Mouse (Mus musculus): ENCODE measurements around the gene Lin7b. TPM values are rescaled to one million over a fixed set of nuclear protein-coding genes. Genes with fewer than 3 reads are reported as not detected.
"Not testable (repeated sequence)": the region's sequence is repeated elsewhere in the genome, so short reads cannot be mapped to it uniquely, and the experiment has no call there.

The Lin7b gene
- polyA plus RNA-seq, 1 experiment, result 4.1 TPM

DNA sequence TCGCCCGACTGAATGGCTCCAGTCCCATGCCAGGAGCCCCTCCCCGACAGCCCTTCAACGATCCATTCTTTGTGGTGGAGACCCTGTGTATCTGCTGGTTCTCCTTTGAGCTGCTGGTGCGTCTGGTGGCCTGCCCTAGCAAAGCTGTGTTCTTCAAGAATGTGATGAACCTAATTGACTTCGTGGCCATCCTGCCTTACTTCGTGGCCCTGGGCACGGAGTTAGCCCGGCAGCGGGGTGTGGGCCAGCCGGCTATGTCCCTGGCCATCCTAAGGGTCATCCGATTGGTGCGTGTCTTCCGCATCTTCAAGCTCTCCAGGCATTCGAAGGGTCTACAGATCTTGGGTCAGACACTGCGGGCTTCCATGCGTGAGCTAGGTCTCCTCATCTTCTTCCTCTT is 38.6 kb upstream of the Lin7b start:
- no peaks in the 10 kb centered on the region for H3K36me3 ChIP-seq (replicated peaks; ENCODE audit: low read length)
- H3K4me3 ChIP-seq (replicated peaks), result no peak overlapping the region
- peaks cover 85% of the 10 kb centered on the region for H3K27me3 ChIP-seq (replicated peaks)
- peaks cover 49% of the 10 kb centered on the region for H3K4me1 ChIP-seq
- H3K9me3 ChIP-seq, result no peaks in the 10 kb centered on the region; the same call in 1 of the 2 replicates
- TF ChIP-seq GATA1 (IDR thresholded peaks at IDR 0.05; ENCODE audit: borderline replicate concordance, low read length) (no peak), FLI1 (IDR thresholded peaks at IDR 0.05; ENCODE audit: low read length) (no peak)

GRCm38 (mm10) chr7:45408351-45408750 is 38.0 kb upstream of the Lin7b start:
- TF ChIP-seq GATA1 (IDR thresholded peaks at IDR 0.05; ENCODE audit: borderline replicate concordance, low read length) (no peak), FLI1 (IDR thresholded peaks at IDR 0.05; ENCODE audit: low read length) (no peak)

DNA sequence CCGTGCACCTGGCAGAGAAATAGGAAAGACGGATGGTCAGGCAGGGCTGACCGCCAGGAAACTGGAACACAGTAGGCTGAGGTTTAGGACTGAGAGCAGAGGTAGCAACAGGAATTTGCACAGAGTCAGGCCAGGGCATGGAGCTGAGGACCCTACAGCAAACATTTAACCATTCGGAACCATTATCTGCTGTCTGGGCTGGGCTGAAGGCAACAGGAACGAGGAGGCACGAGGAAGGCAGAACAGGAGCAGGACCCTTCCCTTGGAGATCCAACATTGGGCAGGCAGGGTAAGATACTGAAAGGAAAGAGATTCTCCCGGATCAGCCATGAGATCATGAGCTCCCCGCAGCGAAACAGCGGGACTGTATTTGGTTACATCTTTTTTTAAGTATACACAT is 37.5 kb upstream of the Lin7b start:
- TF ChIP-seq GATA1 (IDR thresholded peaks at IDR 0.05; ENCODE audit: borderline replicate concordance, low read length) (no peak), FLI1 (IDR thresholded peaks at IDR 0.05; ENCODE audit: low read length) (no peak)
- peaks cover 78% of the 10 kb centered on the region for H3K27me3 ChIP-seq (replicated peaks)

More at GRCm38 (mm10) chr7:45408351-45408750, 38.0 kb upstream of the Lin7b start:
- Histone ChIP-seq H3K4me3 (replicated peaks) (no peak overlapping the region), H3K36me3 (replicated peaks; ENCODE audit: low read length) (no peaks in the 10 kb centered on the region), H3K27me3 (replicated peaks) (peaks cover 79% of the 10 kb centered on the region), H3K4me1 (peaks cover 43% of the 10 kb centered on the region), H3K9me3 (no peaks in the 10 kb centered on the region; the same call in 1 of the 2 replicates)

DNA sequence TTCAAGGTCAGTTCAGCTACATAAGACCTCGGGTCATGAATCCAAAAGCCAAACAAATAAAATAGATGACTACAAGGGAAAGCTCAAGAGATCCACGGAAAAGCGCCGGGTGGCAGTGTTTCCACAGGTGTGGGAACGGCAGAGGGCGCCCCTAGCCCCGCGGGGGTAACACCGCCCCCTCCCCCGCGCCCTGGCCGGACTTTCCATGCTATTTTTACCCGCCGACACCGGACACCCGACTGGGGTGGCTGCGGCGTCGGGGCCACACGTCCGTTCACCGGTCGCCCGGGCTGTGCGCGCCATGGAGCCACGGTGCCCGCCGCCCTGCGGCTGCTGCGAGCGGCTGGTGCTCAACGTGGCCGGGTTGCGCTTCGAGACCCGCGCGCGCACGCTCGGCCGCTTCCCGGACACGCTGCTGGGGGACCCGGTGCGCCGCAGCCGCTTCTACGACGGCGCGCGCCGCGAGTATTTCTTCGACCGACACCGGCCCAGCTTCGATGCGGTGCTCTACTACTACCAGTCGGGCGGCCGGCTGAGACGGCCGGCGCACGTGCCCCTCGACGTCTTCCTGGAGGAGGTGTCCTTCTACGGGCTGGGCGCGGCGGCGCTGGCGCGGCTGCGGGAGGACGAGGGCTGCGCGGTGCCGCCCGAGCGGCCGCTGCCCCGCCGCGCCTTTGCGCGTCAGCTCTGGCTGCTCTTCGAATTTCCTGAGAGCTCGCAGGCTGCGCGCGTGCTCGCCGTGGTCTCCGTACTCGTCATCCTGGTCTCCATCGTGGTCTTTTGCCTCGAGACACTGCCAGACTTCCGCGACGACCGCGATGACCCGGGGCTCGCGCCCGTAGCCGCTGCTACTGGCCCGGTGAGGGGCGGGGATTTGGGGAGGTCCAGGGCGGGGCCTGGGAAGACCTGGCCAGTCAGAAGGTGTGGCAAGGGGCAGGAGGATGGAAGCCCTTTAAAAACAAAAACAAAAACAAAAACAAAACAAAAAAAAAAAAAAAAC is 36.1 kb upstream of the Lin7b start:
- H3K4me3 ChIP-seq (replicated peaks), result peak overlapping the region; percentile 91
- peaks cover 3% of the 10 kb centered on the region; the same call in 1 of the 2 replicates for H3K9me3 ChIP-seq
- peaks cover 35% of the 10 kb centered on the region for H3K4me1 ChIP-seq
- peaks cover 81% of the 10 kb centered on the region for H3K27me3 ChIP-seq (replicated peaks)
- TF ChIP-seq GATA1 (IDR thresholded peaks at IDR 0.05; ENCODE audit: borderline replicate concordance, low read length), result no peak
- TF ChIP-seq FLI1 (IDR thresholded peaks at IDR 0.05; ENCODE audit: low read length), result no peak
- no peaks in the 10 kb centered on the region for H3K36me3 ChIP-seq (replicated peaks; ENCODE audit: low read length)

More for the DNA sequence above, 37.5 kb upstream of the Lin7b start:
- no peak overlapping the region for H3K4me3 ChIP-seq (replicated peaks)
- no peaks in the 10 kb centered on the region for H3K36me3 ChIP-seq (replicated peaks; ENCODE audit: low read length)
- H3K4me1 ChIP-seq, result peaks cover 39% of the 10 kb centered on the region
- no peaks in the 10 kb centered on the region; the same call in 1 of the 2 replicates for H3K9me3 ChIP-seq

DNA sequence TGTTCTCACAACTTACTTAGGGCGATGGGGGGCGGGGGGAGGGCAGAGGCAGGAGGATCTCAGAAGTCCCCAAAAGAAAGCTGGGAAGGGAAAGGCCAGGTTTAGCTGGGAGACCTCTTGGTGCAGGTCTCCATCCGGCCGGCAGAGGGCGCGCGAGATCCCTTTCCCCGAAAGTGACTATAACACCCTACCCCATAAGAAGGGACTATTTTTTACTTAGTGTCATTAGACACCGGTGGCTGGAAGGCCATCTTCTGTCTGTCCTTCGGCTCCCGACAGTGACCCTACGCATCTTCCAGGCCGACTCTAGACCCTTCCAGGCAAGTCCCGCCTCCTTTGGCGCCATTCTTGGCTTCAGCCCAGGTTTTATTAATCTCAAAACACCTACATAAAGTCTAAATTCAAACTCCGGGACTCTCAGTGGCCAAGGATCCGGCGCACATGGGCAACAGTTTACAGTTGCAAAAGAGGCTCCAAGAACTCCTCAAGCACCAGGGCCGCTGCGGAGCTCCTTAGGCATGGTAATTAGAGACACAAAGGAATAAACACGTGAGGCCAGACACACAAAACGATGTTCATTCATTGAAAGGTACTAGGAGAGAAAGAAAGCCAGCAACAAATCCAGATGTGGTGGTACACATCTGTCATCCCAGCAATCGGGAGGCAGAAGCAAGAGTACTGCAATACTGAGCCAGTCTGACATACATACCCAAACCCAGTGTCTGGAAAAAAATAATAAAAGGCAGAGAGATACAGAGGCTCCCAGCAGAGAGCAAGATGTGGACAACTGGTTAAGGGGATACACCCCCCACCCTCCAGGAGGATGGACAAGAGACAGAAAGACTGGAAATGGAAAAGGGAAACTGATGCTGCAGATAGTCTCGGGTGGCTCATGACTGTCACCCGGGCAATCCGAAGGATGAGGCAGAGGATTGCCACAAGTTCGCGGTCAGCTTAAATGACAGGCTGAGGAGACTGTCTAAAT is 35.0 kb upstream of the Lin7b start, which contains the start of gene Kcna7:
TSS of gene Kcna7 (plus strand) at position 563 of the 985 bp plus-strand sequence.
- Histone ChIP-seq H3K4me3 (replicated peaks) (peak within 1 kb of the TSS; percentile 91), H3K9me3 (peaks cover 3% of the 10 kb centered on the region; the same call in 1 of the 2 replicates), H3K36me3 (replicated peaks; ENCODE audit: low read length) (no peaks in the 10 kb centered on the region), H3K4me1 (peaks cover 35% of the 10 kb centered on the region), H3K27me3 (replicated peaks) (peaks cover 71% of the 10 kb centered on the region)
- no peak for TF ChIP-seq FLI1 (IDR thresholded peaks at IDR 0.05; ENCODE audit: low read length)

- TF ChIP-seq GATA1 (IDR thresholded peaks at IDR 0.05; ENCODE audit: borderline replicate concordance, low read length) (no peak), FLI1 (IDR thresholded peaks at IDR 0.05; ENCODE audit: low read length) (no peak)
Observed at GRCm38 (mm10) chr7:45403532-45404261, 33.3 kb upstream of the Lin7b start.

GRCm38 (mm10) chr7:45401521-45402085 is 31.2 kb upstream of the Lin7b start:
- H3K36me3 ChIP-seq (replicated peaks; ENCODE audit: low read length), result no peaks in the 10 kb centered on the region
- H3K27me3 ChIP-seq (replicated peaks), result peaks cover 34% of the 10 kb centered on the region
- no peak overlapping the region for H3K4me3 ChIP-seq (replicated peaks)
- 0 out of 2 replicates have a peak, but pooled peaks cover 3% of the 10 kb centered on the region for H3K9me3 ChIP-seq
- TF ChIP-seq FLI1 (IDR thresholded peaks at IDR 0.05; ENCODE audit: low read length) (no peak), GATA1 (IDR thresholded peaks at IDR 0.05; ENCODE audit: borderline replicate concordance, low read length) (no peak)
- H3K4me1 ChIP-seq, result peaks cover 24% of the 10 kb centered on the region

More at GRCm38 (mm10) chr7:45403532-45404261, 33.3 kb upstream of the Lin7b start:
- H3K9me3 ChIP-seq, result peaks cover 3% of the 10 kb centered on the region; the same call in 1 of the 2 replicates
- H3K36me3 ChIP-seq (replicated peaks; ENCODE audit: low read length), result no peaks in the 10 kb centered on the region
- H3K4me1 ChIP-seq, result peaks cover 34% of the 10 kb centered on the region
- peaks cover 55% of the 10 kb centered on the region for H3K27me3 ChIP-seq (replicated peaks)
- no peak overlapping the region for H3K4me3 ChIP-seq (replicated peaks)

DNA sequence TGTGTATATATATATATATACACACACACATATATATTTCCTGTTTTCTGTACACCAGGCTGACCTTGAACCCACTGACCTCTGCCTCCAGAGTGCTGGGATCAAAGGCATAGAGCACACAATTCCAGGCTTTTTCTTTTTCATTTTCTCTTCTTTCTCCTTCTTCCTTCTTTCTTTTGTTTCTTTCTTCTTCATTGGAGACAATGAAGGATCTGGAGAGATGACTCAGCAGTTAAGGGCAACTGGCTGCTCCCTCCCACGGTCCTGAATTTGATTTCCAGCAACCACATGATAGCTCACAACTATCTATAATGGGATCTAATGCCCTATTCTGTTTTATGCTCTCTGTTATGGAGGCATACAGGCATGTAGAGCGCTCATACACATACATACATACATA is 26.4 kb upstream of the Lin7b start:
- Histone ChIP-seq H3K4me3 (replicated peaks) (no peak overlapping the region), H3K9me3 (no peaks in the 10 kb centered on the region), H3K4me1 (peaks cover 34% of the 10 kb centered on the region), H3K36me3 (replicated peaks; ENCODE audit: low read length) (peaks cover 30% of the 10 kb centered on the region), H3K27me3 (replicated peaks) (peaks cover 4% of the 10 kb centered on the region)
- TF ChIP-seq GATA1 (IDR thresholded peaks at IDR 0.05; ENCODE audit: borderline replicate concordance, low read length) (no peak), FLI1 (IDR thresholded peaks at IDR 0.05; ENCODE audit: low read length) (no peak)

GRCm38 (mm10) chr7:45396337-45396775 is 26.0 kb upstream of the Lin7b start:
- not testable (repeated sequence) for H3K27me3 ChIP-seq (replicated peaks)
- H3K4me3 ChIP-seq (replicated peaks), result peak overlapping the region; percentile 94

More at GRCm38 (mm10) chr7:45396337-45396775, 26.0 kb upstream of the Lin7b start:
- H3K9me3 ChIP-seq, result not testable (repeated sequence)
- Histone ChIP-seq H3K36me3 (replicated peaks; ENCODE audit: low read length) (peaks cover 34% of the 10 kb centered on the region), H3K4me1 (peaks cover 37% of the 10 kb centered on the region)
